In genomic region chr13:113429615-113430014, GRCm38 (mm10) we compare ENCODE assay signal across 9 mouse cellular contexts.
DNase-seq lines count a peak whose midpoint lies in the region; ATAC-seq and TF ChIP-seq lines count a peak whose summit lies in the region.
"Had no signal": no experiment of that assay in that cellular context is flagged by ENCODE, and none has a peak within 500 bp of the region (broad histone marks: within the 10 kb centered on the region; RNA-seq: fewer than 3 reads in every experiment).

No protein-coding gene starts in this region.

- TF ChIP-seq CTCF in G1E (IDR thresholded peaks at IDR 0.05; ENCODE audit: low read depth, low read length): no peak
- peak; percentile 71 for TF ChIP-seq CTCF in lung, postnatal 0 days (IDR thresholded peaks at IDR 0.05)

- H3K36me3 ChIP-seq in G1E (replicated peaks): no peaks in the 10 kb centered on the region
- H3K36me3 ChIP-seq in lung, postnatal 0 days (ENCODE audit: insufficient read depth, low read length): no peaks in the 10 kb centered on the region
- H3K36me3 ChIP-seq: limb, embryonic 12.5 days had no signal

- H3K27ac ChIP-seq in lung, postnatal 0 days (ENCODE audit: low read length): no peak overlapping the region
- H3K27ac ChIP-seq: limb, embryonic 12.5 days had no signal

- H3K4me2 ChIP-seq in lung, postnatal 0 days (replicated peaks; ENCODE audit: low read depth, low read length): no peak overlapping the region
- H3K4me2 ChIP-seq: limb, embryonic 12.5 days had no signal

- no peak for TF ChIP-seq EP300 in lung, postnatal 0 days (IDR thresholded peaks at IDR 0.05)

- ATAC-seq in G1E (ENCODE audit: extremely low read depth, insufficient number of reproducible peaks, low FRiP score, poor library complexity, severe bottlenecking): no peak
- ATAC-seq in lung, postnatal 0 days: no peak

- DNase-seq in heart, postnatal 4 days: peak; percentile 26
- no peak for DNase-seq in heart, postnatal 14 days
- DNase-seq in B cell, adult 2 months: peak; percentile 3 to 12
- DNase-seq in G1E (ENCODE audit: low spot score) (peak; percentile 3), MN1 (ENCODE audit: low spot score) (no peak)
- peak; percentile 18 for DNase-seq in lung, postnatal 0 days (ENCODE audit: low spot score)
- DNase-seq in right cerebral cortex, adult 18-20 months: no peak
- DNase-seq in adrenal gland, postnatal 14 days: no peak

- intact Hi-C loops in heart, postnatal 14 days (cut with DNase I): loop anchor here (2.0 kb wide), 1 partner anchor 189 kb away; the partner anchor contains the start of gene Snx18

- WGBS in lung, postnatal 0 days: 38% methylated on average over 3 of the region's 3 CpGs

- H3K4me3 ChIP-seq in G1E (ENCODE audit: low read depth, low read length): no peak overlapping the region
- no peak overlapping the region for H3K4me3 ChIP-seq in lung, postnatal 0 days (ENCODE audit: low read depth, low read length)
- H3K4me3 ChIP-seq: limb, embryonic 12.5 days had no signal

- no peaks in the 10 kb centered on the region for H3K4me1 ChIP-seq in G1E (ENCODE audit: insufficient read depth, low read depth, low read length)
- no peaks in the 10 kb centered on the region for H3K4me1 ChIP-seq in lung, postnatal 0 days (ENCODE audit: insufficient read depth, low read depth, low read length)
- H3K4me1 ChIP-seq: limb, embryonic 12.5 days had no signal

- H3K27me3 ChIP-seq in G1E (ENCODE audit: insufficient read depth, low read length): peaks cover 6% of the 10 kb centered on the region
- no peaks in the 10 kb centered on the region for H3K27me3 ChIP-seq in lung, postnatal 0 days (replicated peaks; ENCODE audit: insufficient read depth, low read length)
- H3K27me3 ChIP-seq: limb, embryonic 12.5 days had no signal

- H3K9me3 ChIP-seq in G1E (replicated peaks): no peaks in the 10 kb centered on the region
- no peaks in the 10 kb centered on the region for H3K9me3 ChIP-seq in lung, postnatal 0 days (ENCODE audit: low read length)
- H3K9me3 ChIP-seq: limb, embryonic 12.5 days had no signal

- no peak overlapping the region for H3K9ac ChIP-seq in lung, postnatal 0 days (replicated peaks; ENCODE audit: low read depth)
- H3K9ac ChIP-seq: limb, embryonic 12.5 days had no signal

Comparison
In these comparisons a context has a peak if more than half of its experiments do, and no peak if none do; other contexts are left out.
1. DNase-seq: peak in heart, postnatal 4 days (single experiment), B cell, adult 2 months (2 of 2), G1E (single experiment) and lung, postnatal 0 days (single experiment); none in heart, postnatal 14 days (0 of 2), right cerebral cortex, adult 18-20 months (single experiment), adrenal gland, postnatal 14 days (single experiment) and MN1 (single experiment).